Mouse (Mus musculus) liver, embryonic 18 days (tissue): ENCODE results near the gene Zfp827. TPM values are rescaled to one million over a fixed set of nuclear protein-coding genes. Genes with fewer than 3 reads are reported as not detected.

ENCODE experiments used
- polyA plus RNA-seq: library from polyadenylated mRNA; depleted of rRNA; stranded (reverse); fragments of >200 nt; gene quantifications from 2 replicates; pipeline ENCODE4 v1.2.3, GENCODE M21; 2012; rRNA removed

The Zfp827 gene
- polyA plus RNA-seq: 1.7 and 2.4 TPM in 2 replicates

DNA sequence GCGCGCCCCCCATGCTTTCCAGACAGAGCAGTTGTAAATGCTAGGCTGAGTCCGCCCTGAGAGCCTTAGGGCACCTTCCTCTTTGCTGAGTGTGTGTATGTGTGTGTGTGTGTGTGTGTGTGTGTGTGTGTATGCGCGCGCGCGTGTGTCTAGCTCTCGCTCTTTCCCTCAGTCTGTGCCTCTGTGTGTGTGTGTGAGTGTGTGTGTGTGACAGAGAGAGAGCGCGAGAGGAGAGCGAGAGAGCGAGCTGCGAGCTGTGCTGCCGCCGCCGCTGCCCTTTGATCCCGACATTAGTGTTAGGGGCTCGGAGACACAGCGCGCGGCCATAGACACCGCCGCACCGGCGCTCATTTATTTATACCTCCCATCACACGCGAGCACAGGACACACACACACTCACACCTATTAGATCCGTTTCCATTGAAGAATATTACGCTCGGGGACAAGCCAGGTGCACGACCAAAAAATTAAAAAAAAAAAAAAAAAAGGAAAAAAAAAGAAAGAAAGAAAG, at the start of gene Zfp827:
TSS of gene Zfp827 (plus strand) at position 461 of the 511 bp plus-strand sequence.

Other genes with a start within 250 kb of the Zfp827 start
- gene Lsm6, start 207.3 kb upstream of the Zfp827 start, polyA plus RNA-seq: 41.6 and 48.9 TPM in 2 replicates
- gene 1700011L22Rik, start 220.1 kb downstream of the Zfp827 start, polyA plus RNA-seq: not detected in 2 replicates